Mouse (Mus musculus) hindbrain, embryonic 10.5 days (tissue): ENCODE measurements at regions not wholly inside any gene's neighbourhood (a gene's known extent, or its start where the extent isn't known, plus 50 kb on each side); places are given as distances from the start of the nearest gene placed in this dataset.

ENCODE experiments used
- DNase-seq: peaks from one replicate; pipeline ENCODE4 v3.0.0-alpha.2; 2017; ENCODE audit warnings: low spot score
- H3K27ac ChIP-seq: fragments of 300-500 bp; sonication (generic); 2 replicates; pipeline ENCODE4 v1.5.1; 2016; ENCODE audit warnings: mild to moderate bottlenecking, moderate library complexity
- H3K27me3 ChIP-seq: fragments of 300-500 bp; sonication (generic); 2 replicates; pipeline ENCODE4 v1.6.1; 2016; ENCODE audit warnings: mild to moderate bottlenecking; ENCODE audit not compliant: poor library complexity, insufficient read depth, severe bottlenecking
- H3K36me3 ChIP-seq: fragments of 300-500 bp; sonication (generic); 2 replicates; pipeline ENCODE4 v1.6.1; 2016; ENCODE audit warnings: mild to moderate bottlenecking, moderate library complexity
- H3K4me1 ChIP-seq: fragments of 300-500 bp; sonication (generic); replicated peaks from 2 replicates; pipeline ENCODE4 v1.6.1; 2016; ENCODE audit warnings: mild to moderate bottlenecking
- H3K4me3 ChIP-seq: fragments of 300-500 bp; sonication (generic); 2 replicates; pipeline ENCODE4 v1.5.1; 2016; ENCODE audit warnings: mild to moderate bottlenecking, moderate library complexity
- H3K9me3 ChIP-seq: fragments of 300-500 bp; sonication (generic); 2 replicates; pipeline ENCODE4 v1.6.1; 2016; ENCODE audit warnings: mild to moderate bottlenecking, moderate library complexity
- WGBS: fragments of 180-500 bp; shearing (Covaris S2); methylation state at CpG from one replicate; pipeline ENCODE4 v1.1.7; 2016; 5-methylcytosine and 5-hydroxymethylcytosine counted together

- Histone ChIP-seq H3K36me3 (no peaks in the 10 kb centered on the region), H3K27me3 (no peaks in the 10 kb centered on the region), H3K4me3 (no peak overlapping the region), H3K4me1 (peaks cover under 1% of the 10 kb centered on the region; the same call in 1 of the 2 replicates), H3K9me3 (no peaks in the 10 kb centered on the region), H3K27ac (0 out of 2 replicates have a peak overlapping the region, but pooled peaks have one; percentile 35)
- WGBS, result 95% methylated on average over 3 of the region's 3 CpGs
- DNase-seq, result no peak
These were observed 59.1 kb upstream of the Npvf start for GRCm38 (mm10) chr6:50713297-50713696.

GRCm38 (mm10) chr6:50718631-50719030 lies 64.4 kb upstream of the Npvf start:
- 23% methylated on average over 4 of the region's 4 CpGs for WGBS
- no peaks in the 10 kb centered on the region for H3K9me3 ChIP-seq
- H3K27ac ChIP-seq, result no peak overlapping the region; the same call in 1 of the 2 replicates
- H3K36me3 ChIP-seq, result no peaks in the 10 kb centered on the region
- no peak overlapping the region for H3K4me3 ChIP-seq
- no peaks in the 10 kb centered on the region for H3K27me3 ChIP-seq
- H3K4me1 ChIP-seq, result peaks cover 8% of the 10 kb centered on the region; the same call in 1 of the 2 replicates
- no peak for DNase-seq

GRCm38 (mm10) chr6:50720346-50720745 lies 66.1 kb upstream of the Npvf start:
- H3K36me3 ChIP-seq, result no peaks in the 10 kb centered on the region
- H3K27me3 ChIP-seq, result no peaks in the 10 kb centered on the region
- no peak for DNase-seq
- peaks cover 8% of the 10 kb centered on the region; the same call in 1 of the 2 replicates for H3K4me1 ChIP-seq
- H3K4me3 ChIP-seq, result no peak overlapping the region
- 72% methylated on average over 4 of the region's 4 CpGs for WGBS
- no peak overlapping the region for H3K27ac ChIP-seq
- no peaks in the 10 kb centered on the region for H3K9me3 ChIP-seq

GRCm38 (mm10) chr6:50725640-50726039 lies 71.4 kb upstream of the Npvf start:
- WGBS, result 91% methylated on average over 3 of the region's 3 CpGs
- Histone ChIP-seq H3K4me1 (no peaks in the 10 kb centered on the region), H3K4me3 (no peak overlapping the region), H3K36me3 (no peaks in the 10 kb centered on the region), H3K27me3 (no peaks in the 10 kb centered on the region), H3K9me3 (no peaks in the 10 kb centered on the region), H3K27ac (no peak overlapping the region)
- no peak for DNase-seq

- H3K27ac ChIP-seq, result no peak overlapping the region
- DNase-seq, result no peak
- WGBS, result 91% methylated on average over 9 of the region's 9 CpGs
- no peaks in the 10 kb centered on the region for H3K4me1 ChIP-seq
- H3K4me3 ChIP-seq, result no peak overlapping the region
- no peaks in the 10 kb centered on the region for H3K27me3 ChIP-seq
- no peaks in the 10 kb centered on the region for H3K9me3 ChIP-seq
- no peaks in the 10 kb centered on the region for H3K36me3 ChIP-seq
These were observed 71.9 kb upstream of the Npvf start for GRCm38 (mm10) chr6:50726166-50726591.

GRCm38 (mm10) chr6:50730744-50731718 lies 76.8 kb upstream of the Npvf start:
- Histone ChIP-seq H3K9me3 (no peaks in the 10 kb centered on the region), H3K27ac (no peak overlapping the region), H3K27me3 (no peaks in the 10 kb centered on the region), H3K4me1 (no peaks in the 10 kb centered on the region), H3K4me3 (no peak overlapping the region), H3K36me3 (no peaks in the 10 kb centered on the region)
- 80% methylated on average over 14 of the region's 14 CpGs for WGBS
- DNase-seq, result no peak

GRCm38 (mm10) chr6:50734701-50735100 lies 80.5 kb upstream of the Npvf start:
- WGBS, result 94% methylated on average over 2 of the region's 2 CpGs
- no peak for DNase-seq

GRCm38 (mm10) chr6:50735825-50736224 lies 81.6 kb upstream of the Npvf start:
- no peaks in the 10 kb centered on the region for H3K9me3 ChIP-seq
- no peak overlapping the region for H3K27ac ChIP-seq
- no peaks in the 10 kb centered on the region for H3K27me3 ChIP-seq
- no peak overlapping the region for H3K4me3 ChIP-seq
- WGBS, result 72% methylated on average over 2 of the region's 2 CpGs
- DNase-seq, result no peak
- H3K4me1 ChIP-seq, result no peaks in the 10 kb centered on the region
- H3K36me3 ChIP-seq, result no peaks in the 10 kb centered on the region

More at GRCm38 (mm10) chr6:50734701-50735100, 80.5 kb upstream of the Npvf start:
- Histone ChIP-seq H3K27me3 (no peaks in the 10 kb centered on the region), H3K4me1 (no peaks in the 10 kb centered on the region), H3K4me3 (no peak overlapping the region), H3K9me3 (no peaks in the 10 kb centered on the region), H3K27ac (no peak overlapping the region), H3K36me3 (no peaks in the 10 kb centered on the region)

- Histone ChIP-seq H3K27me3 (no peaks in the 10 kb centered on the region), H3K9me3 (no peaks in the 10 kb centered on the region), H3K4me3 (no peak overlapping the region), H3K36me3 (no peaks in the 10 kb centered on the region), H3K27ac (no peak overlapping the region), H3K4me1 (0 out of 2 replicates have a peak, but pooled peaks cover 3% of the 10 kb centered on the region)
- DNase-seq, result no peak
- WGBS, result 77% methylated on average over 4 of the region's 4 CpGs
These were observed 87.8 kb upstream of the Npvf start for GRCm38 (mm10) chr6:50742009-50742408.

GRCm38 (mm10) chr6:50744462-50745166 lies 90.4 kb upstream of the Npvf start:
- 80% methylated on average over 6 of the region's 6 CpGs for WGBS
- Histone ChIP-seq H3K4me3 (no peak overlapping the region), H3K27me3 (no peaks in the 10 kb centered on the region), H3K4me1 (peaks cover 6% of the 10 kb centered on the region), H3K27ac (no peak overlapping the region), H3K36me3 (no peaks in the 10 kb centered on the region), H3K9me3 (no peaks in the 10 kb centered on the region)
- DNase-seq, result no peak

- Histone ChIP-seq H3K27me3 (no peaks in the 10 kb centered on the region), H3K9me3 (no peaks in the 10 kb centered on the region), H3K36me3 (no peaks in the 10 kb centered on the region), H3K4me1 (peaks cover 11% of the 10 kb centered on the region), H3K27ac (no peak overlapping the region), H3K4me3 (no peak overlapping the region)
- WGBS, result 88% methylated on average over 7 of the region's 7 CpGs
- no peak for DNase-seq
These were observed 98.9 kb upstream of the Npvf start for GRCm38 (mm10) chr6:50753151-50753550.

- no peak overlapping the region for H3K27ac ChIP-seq
- 93% methylated on average over 12 of the region's 12 CpGs for whole genome bisulfite sequencing
- H3K36me3 ChIP-seq, result no peaks in the 10 kb centered on the region
- no peak overlapping the region for H3K4me3 ChIP-seq
- no peaks in the 10 kb centered on the region for H3K27me3 ChIP-seq
- no peaks in the 10 kb centered on the region for H3K9me3 ChIP-seq
- H3K4me1 ChIP-seq, result peaks cover 8% of the 10 kb centered on the region; the same call in 1 of the 2 replicates
- no peak for DNase-seq
These were observed 100.5 kb upstream of the Npvf start for GRCm38 (mm10) chr6:50754786-50755185.

GRCm38 (mm10) chr6:50760367-50760766 lies 106.1 kb upstream of the Npvf start:
- no peaks in the 10 kb centered on the region for H3K36me3 ChIP-seq
- DNase-seq, result no peak
- peaks cover 6% of the 10 kb centered on the region for H3K4me1 ChIP-seq
- no peaks in the 10 kb centered on the region for H3K9me3 ChIP-seq
- H3K27ac ChIP-seq, result no peak overlapping the region
- H3K27me3 ChIP-seq, result no peaks in the 10 kb centered on the region
- 78% methylated on average over 6 of the region's 6 CpGs for WGBS
- H3K4me3 ChIP-seq, result no peak overlapping the region
